Comparison of ENCODE assay signal across 10 mouse cellular contexts in genomic region chr15:86059835-86060380, GRCm38 (mm10). TPM values are rescaled to one million over a fixed set of nuclear protein-coding genes. Genes with fewer than 3 reads are reported as not detected.
A peak's percentile ranks its signal among the peaks of the same experiment; 100 is the strongest.
DNase-seq lines count a peak whose midpoint lies in the region; ATAC-seq and TF ChIP-seq lines count a peak whose summit lies in the region.
"Had no signal": no experiment of that assay in that cellular context is flagged by ENCODE, and none has a peak within 500 bp of the region (broad histone marks: within the 10 kb centered on the region; RNA-seq: fewer than 3 reads in every experiment).

No protein-coding gene starts in this region.

- no peak for DNase-seq in heart, adult 2 months
- DNase-seq in heart, adult 8-10 months (ENCODE audit: low spot score) = no peak
- DNase-seq in embryonic facial prominence, embryonic 10.5 days (ENCODE audit: low spot score) = no peak
- no peak for DNase-seq in hindbrain, embryonic 14.5 days (ENCODE audit: low spot score)
- DNase-seq in midbrain, embryonic 11.5 days (ENCODE audit: low spot score, missing footprints) = no peak
- no peak for DNase-seq in urinary bladder, postnatal 14 days (ENCODE audit: low spot score)
- DNase-seq in natural killer cell, adult 2 months (ENCODE audit: low spot score in 2 of 2) = no peak
- no peak for DNase-seq in adrenal gland, postnatal 14 days
- DNase-seq: layer of hippocampus, adult 9-11 months had no signal

- H3K9me3 ChIP-seq in embryonic facial prominence, embryonic 10.5 days = no peaks in the 10 kb centered on the region
- no peaks in the 10 kb centered on the region for H3K9me3 ChIP-seq in hindbrain, embryonic 14.5 days (ENCODE audit: control insufficient read depth, low read length)
- no peaks in the 10 kb centered on the region for H3K9me3 ChIP-seq in midbrain, embryonic 11.5 days (ENCODE audit: control insufficient read depth, low read length)

- peak overlapping the region; percentile 90 for H3K4me2 ChIP-seq in hindbrain, embryonic 14.5 days (replicated peaks)
- peak overlapping the region; percentile 87 for H3K4me2 ChIP-seq in midbrain, embryonic 11.5 days

- H3K4me1 ChIP-seq in heart, adult 2 months (ENCODE audit: control insufficient read depth, insufficient read depth, low read length) = peaks cover 27% of the 10 kb centered on the region
- peaks cover 54% of the 10 kb centered on the region for H3K4me1 ChIP-seq in embryonic facial prominence, embryonic 10.5 days
- peaks cover 39% of the 10 kb centered on the region for H3K4me1 ChIP-seq in hindbrain, embryonic 14.5 days (replicated peaks; ENCODE audit: control insufficient read depth, insufficient read depth, low read length)
- H3K4me1 ChIP-seq in midbrain, embryonic 11.5 days (ENCODE audit: control insufficient read depth, insufficient read depth, low read length) = peaks cover 18% of the 10 kb centered on the region

- TF ChIP-seq EP300 in heart, adult 2 months (IDR thresholded peaks at IDR 0.05; ENCODE audit: insufficient read depth, low read depth, low read length) = no peak

- H3K79me2 ChIP-seq in heart, adult 2 months (replicated peaks; ENCODE audit: control insufficient read depth, insufficient read depth, low read length) = peaks cover 7% of the 10 kb centered on the region

- ATAC-seq in hindbrain, embryonic 14.5 days (ENCODE audit: low FRiP score) = no peak
- no peak for ATAC-seq in midbrain, embryonic 11.5 days (ENCODE audit: low FRiP score)
- ATAC-seq: CD4-positive, CD25-positive, alpha-beta regulatory T cell, adult 4 months had no signal

- H3K9ac ChIP-seq in heart, adult 2 months (ENCODE audit: low read depth, low read length) = no peak overlapping the region
- peak overlapping the region; percentile 99 for H3K9ac ChIP-seq in hindbrain, embryonic 14.5 days
- peak overlapping the region; percentile 95 for H3K9ac ChIP-seq in midbrain, embryonic 11.5 days (ENCODE audit: low read length)

- H3K4me3 ChIP-seq in heart, adult 2 months = no peak overlapping the region; the same call in 1 of the 2 replicates
- peak overlapping the region; percentile 89 for H3K4me3 ChIP-seq in embryonic facial prominence, embryonic 10.5 days
- peak overlapping the region; percentile 97 for H3K4me3 ChIP-seq in hindbrain, embryonic 14.5 days (replicated peaks; ENCODE audit: low read length)
- H3K4me3 ChIP-seq in midbrain, embryonic 11.5 days (ENCODE audit: low read depth, low read length) = peak overlapping the region; percentile 77

- no peaks in the 10 kb centered on the region for H3K36me3 ChIP-seq in heart, adult 2 months (ENCODE audit: control insufficient read depth, insufficient read depth, low read length)
- 0 out of 2 replicates have a peak, but pooled peaks cover 4% of the 10 kb centered on the region for H3K36me3 ChIP-seq in embryonic facial prominence, embryonic 10.5 days (replicated peaks)
- no peaks in the 10 kb centered on the region for H3K36me3 ChIP-seq in hindbrain, embryonic 14.5 days (replicated peaks; ENCODE audit: control insufficient read depth, insufficient read depth)
- H3K36me3 ChIP-seq in midbrain, embryonic 11.5 days (ENCODE audit: control insufficient read depth, insufficient read depth, low read length) = no peaks in the 10 kb centered on the region

- WGBS in heart, adult 2 months = 56% methylated on average over 7 of the region's 7 CpGs
- WGBS in embryonic facial prominence, embryonic 10.5 days = 78% methylated on average over 7 of the region's 7 CpGs
- 73% methylated on average over 7 of the region's 7 CpGs for WGBS in hindbrain, embryonic 14.5 days
- 77% methylated on average over 7 of the region's 7 CpGs for WGBS in midbrain, embryonic 11.5 days

- TF ChIP-seq POLR2A in heart, adult 2 months (IDR thresholded peaks at IDR 0.05; ENCODE audit: insufficient read depth, low read depth, low read length) = no peak

- H3K27ac ChIP-seq in heart, adult 2 months = peak overlapping the region; percentile 16
- no peak overlapping the region for H3K27ac ChIP-seq in embryonic facial prominence, embryonic 10.5 days (replicated peaks)
- H3K27ac ChIP-seq in hindbrain, embryonic 14.5 days = 0 out of 2 replicates have a peak overlapping the region, but pooled peaks have one; percentile 97
- H3K27ac ChIP-seq in midbrain, embryonic 11.5 days (ENCODE audit: low read depth, low read length) = no peak overlapping the region

- intact Hi-C loops in heart, adult 2 months (cut with DNase I) = loop anchor here (2.0 to 10.0 kb wide), 2 partner anchors 19 to 155 kb away; partner anchors contain the start of gene Tbc1d22a

- no peak for TF ChIP-seq CTCF in heart, adult 2 months (IDR thresholded peaks at IDR 0.05)

- H3K27me3 ChIP-seq in heart, adult 2 months (ENCODE audit: control insufficient read depth, insufficient read depth, low read length) = no peaks in the 10 kb centered on the region
- H3K27me3 ChIP-seq in embryonic facial prominence, embryonic 10.5 days (replicated peaks; ENCODE audit: low read depth, poor library complexity, severe bottlenecking) = no peaks in the 10 kb centered on the region
- H3K27me3 ChIP-seq in hindbrain, embryonic 14.5 days (ENCODE audit: control insufficient read depth, insufficient read depth, low read length) = no peaks in the 10 kb centered on the region
- no peaks in the 10 kb centered on the region; the same call in 1 of the 2 replicates for H3K27me3 ChIP-seq in midbrain, embryonic 11.5 days (ENCODE audit: control insufficient read depth, insufficient read depth, low read length)

RNA-seq across cellular contexts. Expression of gene Gramd4, which starts 2.4 kb away (rescaled TPM):
- 10 to 100 TPM; 27.6 to 31.5 TPM for total RNA-seq in heart, adult 2 months (2021)
- 25.3 and 39.8 TPM in 2 replicates for polyA plus RNA-seq in heart, adult 2 months (2012; rRNA removed)
- total RNA-seq in heart, adult 8-10 months (2022) = 10 to 100 TPM; 26.1 to 31.8 (median 27.3) TPM
- 13.7 and 13.8 TPM in 2 replicates for polyA plus RNA-seq in embryonic facial prominence, embryonic 10.5 days (2016; fragmentation: Nextera tagmentation; extraction: Ambion mirVana)
- polyA plus RNA-seq in hindbrain, embryonic 14.5 days (2014; fragmentation: Nextera tagmentation; extraction: Ambion mirVana) = 22.2 and 24.9 TPM in 2 replicates
- polyA plus RNA-seq in midbrain, embryonic 11.5 days (2014; fragmentation: Nextera tagmentation; extraction: Ambion mirVana) = 7.8 and 8.9 TPM in 2 replicates
- total RNA-seq in adrenal gland, postnatal 14 days (2021) = 16.1 and 17.5 TPM in 2 replicates

RNA-seq across cellular contexts. Expression of gene Celsr1, which starts 26.3 kb away (rescaled TPM):
- 1 to 10 TPM; 4.5 to 5.0 TPM for total RNA-seq in heart, adult 2 months (2021)
- 4.3 and 5.2 TPM in 2 replicates for polyA plus RNA-seq in heart, adult 2 months (2012; rRNA removed)
- 1 to 10 TPM; 3.2 to 7.3 (median 4.5) TPM for total RNA-seq in heart, adult 8-10 months (2022)
- polyA plus RNA-seq in embryonic facial prominence, embryonic 10.5 days (2016; fragmentation: Nextera tagmentation; extraction: Ambion mirVana) = 1.2 and 1.5 TPM in 2 replicates
- polyA plus RNA-seq in hindbrain, embryonic 14.5 days (2014; fragmentation: Nextera tagmentation; extraction: Ambion mirVana) = 2.4 and 2.7 TPM in 2 replicates
- 4.1 and 4.9 TPM in 2 replicates for polyA plus RNA-seq in midbrain, embryonic 11.5 days (2014; fragmentation: Nextera tagmentation; extraction: Ambion mirVana)
- total RNA-seq in adrenal gland, postnatal 14 days (2021) = 4.5 and 4.6 TPM in 2 replicates

Comparison
In these comparisons a context has a peak if more than half of its experiments do, and no peak if none do; other contexts are left out.
1. H3K27ac ChIP-seq: peak in heart, adult 2 months (single experiment) and hindbrain, embryonic 14.5 days (single experiment); none in embryonic facial prominence, embryonic 10.5 days (single experiment) and midbrain, embryonic 11.5 days (single experiment).